Mouse (Mus musculus) erythroid progenitor cell, adult 5-6 weeks (primary cell): Measurements from ENCODE around the gene Vmn1r95. TPM values are rescaled to one million over a fixed set of nuclear protein-coding genes. Genes with fewer than 3 reads are reported as not detected.
"Not testable (repeated sequence)": the region's sequence is repeated elsewhere in the genome, so short reads cannot be mapped to it uniquely, and the experiment has no call there.

Experiments
- ATAC-seq: replicated peaks from 2 replicates; pipeline ENCODE4 v1.8.0; 2016; ENCODE audit warnings: moderate number of reproducible peaks, mild to moderate bottlenecking, moderate TSS enrichment, inconsistent platforms; ENCODE audit not compliant: poor library complexity, low FRiP score, severe bottlenecking
- total RNA-seq, 2 experiments: library from RNA; stranded (forward) in 1 of 2; stranded (reverse) in 1 of 2; fragments of 150-400 nt in 1 of 2; fragments of 186-747, 209-891 nt in 1 of 2; gene quantifications; 2 replicates each; pipeline versions ENCODE4 v1.2.3 to v1.2.4; 2015 to 2017; ENCODE audit warnings: low replicate concordance in 2 of 2

The Vmn1r95 gene
- total RNA-seq (2015; ENCODE audit: low replicate concordance) (not detected in 2 replicates), total RNA-seq (2017; ENCODE audit: low replicate concordance) (not detected in 2 replicates)

DNA sequence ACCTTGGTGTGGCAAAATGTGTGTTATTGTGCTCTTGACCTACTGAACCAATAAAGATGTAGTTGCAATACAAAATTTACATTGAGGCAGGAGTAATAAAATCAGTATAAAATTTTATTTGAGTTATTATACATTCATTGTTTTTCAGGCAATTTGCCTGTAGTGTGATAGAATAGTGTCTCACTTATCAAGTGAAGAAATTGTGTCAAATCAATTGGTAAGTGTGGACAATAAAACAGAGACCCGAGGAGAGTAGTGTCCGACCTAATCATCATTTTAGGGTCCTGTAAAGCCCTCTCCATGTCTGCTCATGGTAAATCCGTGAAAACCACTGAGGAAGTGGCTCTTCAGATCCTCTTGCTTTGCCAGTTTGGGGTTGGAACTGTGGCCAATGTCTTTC, at the start of gene Vmn1r95:
Vmn1r95 (plus strand) TSS at position 301 of the 400 bp plus-strand sequence.
- not testable (repeated sequence) for ATAC-seq

DNA sequence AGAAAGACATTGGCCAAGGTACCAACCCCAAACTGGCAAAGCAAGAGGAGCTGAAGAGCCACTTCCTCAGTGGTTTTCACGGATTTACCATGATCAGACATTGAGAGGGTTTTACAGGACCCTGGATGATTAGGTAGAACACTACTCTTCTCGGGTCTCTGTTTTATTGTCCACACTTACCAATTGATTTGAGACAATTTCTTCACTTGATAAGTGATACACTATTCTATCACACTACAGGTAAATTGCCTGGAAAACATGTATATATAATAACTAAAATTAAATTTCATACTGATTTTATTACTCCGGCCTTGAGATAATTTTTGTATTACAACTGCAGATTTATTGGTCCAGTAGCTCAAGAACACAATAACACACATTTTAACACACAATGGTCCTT, 25.2 kb upstream of the Vmn1r95 start, which contains the start of gene Vmn1r94:
Vmn1r94 (minus strand) TSS at position 101 of the 400 bp plus-strand sequence.
- ATAC-seq, result not testable (repeated sequence)

DNA sequence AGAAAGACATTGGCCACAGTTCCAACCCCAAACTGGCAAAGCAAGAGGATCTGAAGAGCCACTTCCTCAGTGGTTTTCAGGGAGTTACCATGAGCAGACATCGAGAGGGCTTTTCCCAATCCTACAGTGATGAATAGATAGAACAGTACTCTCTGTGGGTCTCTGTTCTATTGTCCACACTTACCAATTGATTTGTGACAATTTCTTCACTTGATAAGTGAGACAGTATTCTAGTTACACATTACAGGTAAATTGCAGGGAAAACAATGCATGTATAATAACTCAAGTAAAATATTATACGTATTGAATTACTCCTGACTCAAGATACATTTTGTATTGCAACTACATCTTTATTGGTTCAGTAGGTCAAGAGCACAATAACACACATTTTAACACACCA, 12.0 kb downstream of the Vmn1r95 start, which contains the start of gene Gm6164:
Gm6164 (minus strand) TSS at position 101 of the 400 bp plus-strand sequence.
- not testable (repeated sequence) for ATAC-seq

DNA sequence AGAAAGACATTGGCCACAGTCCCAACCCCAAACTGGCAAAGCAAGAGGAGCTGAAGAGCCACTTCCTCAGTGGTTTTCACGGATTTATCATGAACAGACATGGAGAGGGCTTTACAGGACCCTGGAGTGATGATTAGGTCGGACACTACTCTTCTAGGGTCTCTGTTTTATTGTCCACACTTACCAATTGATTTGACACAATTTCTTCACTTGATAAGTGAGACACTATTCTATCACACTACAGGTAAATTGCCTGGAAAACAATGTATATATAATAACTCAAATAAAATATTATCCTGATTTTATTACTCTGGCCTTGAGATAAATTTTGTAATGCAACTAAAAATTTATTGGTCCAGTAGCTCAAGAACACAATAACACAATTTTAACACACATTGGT, 40.2 kb downstream of the Vmn1r95 start, which contains the start of gene Gm4498:
Gm4498 (minus strand) TSS at position 101 of the 400 bp plus-strand sequence.
- not testable (repeated sequence) for ATAC-seq

Other genes with a start within 250 kb of the Vmn1r95 start
- gene Igsf23, start 243.0 kb upstream of the Vmn1r95 start, total RNA-seq (2015; ENCODE audit: low replicate concordance), result not detected in 2 replicates
- 2.4 TPM in 1 of 2 replicates, not detected in the other for gene Igsf23, start 243.0 kb upstream of the Vmn1r95 start, total RNA-seq (2017; ENCODE audit: low replicate concordance)
- not detected in 2 replicates for gene Ceacam20, start 228.3 kb upstream of the Vmn1r95 start, total RNA-seq (2015; ENCODE audit: low replicate concordance)
- not detected in 2 replicates for gene Ceacam20, start 228.3 kb upstream of the Vmn1r95 start, total RNA-seq (2017; ENCODE audit: low replicate concordance)
- not detected in 2 replicates for gene Nlrp9b, start 202.2 kb upstream of the Vmn1r95 start, total RNA-seq (2015; ENCODE audit: low replicate concordance)
- gene Nlrp9b, start 202.2 kb upstream of the Vmn1r95 start, total RNA-seq (2017; ENCODE audit: low replicate concordance), result not detected in 2 replicates
- not detected in 2 replicates for gene Vmn1r91, start 94.0 kb upstream of the Vmn1r95 start, total RNA-seq (2015; ENCODE audit: low replicate concordance)
- not detected in 2 replicates for gene Vmn1r91, start 94.0 kb upstream of the Vmn1r95 start, total RNA-seq (2017; ENCODE audit: low replicate concordance)
- gene Gm16442, start 71.1 kb upstream of the Vmn1r95 start, total RNA-seq (2015; ENCODE audit: low replicate concordance), result not detected in 2 replicates
- not detected in 2 replicates for gene Gm16442, start 71.1 kb upstream of the Vmn1r95 start, total RNA-seq (2017; ENCODE audit: low replicate concordance)
- gene Vmn1r93, start 54.6 kb upstream of the Vmn1r95 start, total RNA-seq (2015; ENCODE audit: low replicate concordance), result not detected in 2 replicates
- not detected in 2 replicates for gene Vmn1r93, start 54.6 kb upstream of the Vmn1r95 start, total RNA-seq (2017; ENCODE audit: low replicate concordance)
- not detected in 2 replicates for gene Vmn1r94, start 25.3 kb upstream of the Vmn1r95 start, total RNA-seq (2015; ENCODE audit: low replicate concordance)
- not detected in 2 replicates for gene Vmn1r94, start 25.3 kb upstream of the Vmn1r95 start, total RNA-seq (2017; ENCODE audit: low replicate concordance)
- gene Gm6164, start 11.9 kb downstream of the Vmn1r95 start, total RNA-seq (2015; ENCODE audit: low replicate concordance), result not detected in 2 replicates
- gene Gm6164, start 11.9 kb downstream of the Vmn1r95 start, total RNA-seq (2017; ENCODE audit: low replicate concordance), result not detected in 2 replicates
- gene Gm4498, start 40.1 kb downstream of the Vmn1r95 start, total RNA-seq (2015; ENCODE audit: low replicate concordance), result not detected in 2 replicates
- not detected in 2 replicates for gene Gm4498, start 40.1 kb downstream of the Vmn1r95 start, total RNA-seq (2017; ENCODE audit: low replicate concordance)
- not detected in 2 replicates for gene Gm5890, start 69.1 kb downstream of the Vmn1r95 start, total RNA-seq (2015; ENCODE audit: low replicate concordance)
- not detected in 2 replicates for gene Gm5890, start 69.1 kb downstream of the Vmn1r95 start, total RNA-seq (2017; ENCODE audit: low replicate concordance)
- not detected in 2 replicates for gene Gm4133, start 140.4 kb downstream of the Vmn1r95 start, total RNA-seq (2015; ENCODE audit: low replicate concordance)
- gene Gm4133, start 140.4 kb downstream of the Vmn1r95 start, total RNA-seq (2017; ENCODE audit: low replicate concordance), result not detected in 2 replicates
- gene Gm5728, start 181.7 kb downstream of the Vmn1r95 start, total RNA-seq (2015; ENCODE audit: low replicate concordance), result not detected in 2 replicates
- gene Gm5728, start 181.7 kb downstream of the Vmn1r95 start, total RNA-seq (2017; ENCODE audit: low replicate concordance), result not detected in 2 replicates
- not detected in 2 replicates for gene Vmn1r100, start 224.2 kb downstream of the Vmn1r95 start, total RNA-seq (2015; ENCODE audit: low replicate concordance)
- gene Vmn1r100, start 224.2 kb downstream of the Vmn1r95 start, total RNA-seq (2017; ENCODE audit: low replicate concordance), result not detected in 2 replicates
- gene Vmn1r101, start 248.9 kb downstream of the Vmn1r95 start, total RNA-seq (2015; ENCODE audit: low replicate concordance), result not detected in 2 replicates
- gene Vmn1r101, start 248.9 kb downstream of the Vmn1r95 start, total RNA-seq (2017; ENCODE audit: low replicate concordance), result not detected in 2 replicates